Mouse (Mus musculus): ENCODE data around the gene Ggt7.
"Not testable (repeated sequence)": the region's sequence is repeated elsewhere in the genome, so short reads cannot be mapped to it uniquely, and the experiment has no call there.

Ggt7 gene

GRCm38 (mm10) chr2:155517455-155518423, at the start of gene Ggt7, which contains the start of gene Acss2:
Gene Ggt7 (minus strand): TSS chr2:155518237.
Gene Acss2 (plus strand): TSS chr2:155517948.
- peak; percentile 97 to 99 for DNase-seq

- DNase-seq: no peak
These were observed 49.7 kb upstream of the Ggt7 start for GRCm38 (mm10) chr2:155567751-155568150.

GRCm38 (mm10) chr2:155562934-155563333, 44.9 kb upstream of the Ggt7 start:
- no peak for DNase-seq

GRCm38 (mm10) chr2:155562209-155562608, 44.2 kb upstream of the Ggt7 start:
- DNase-seq: no peak

DNA sequence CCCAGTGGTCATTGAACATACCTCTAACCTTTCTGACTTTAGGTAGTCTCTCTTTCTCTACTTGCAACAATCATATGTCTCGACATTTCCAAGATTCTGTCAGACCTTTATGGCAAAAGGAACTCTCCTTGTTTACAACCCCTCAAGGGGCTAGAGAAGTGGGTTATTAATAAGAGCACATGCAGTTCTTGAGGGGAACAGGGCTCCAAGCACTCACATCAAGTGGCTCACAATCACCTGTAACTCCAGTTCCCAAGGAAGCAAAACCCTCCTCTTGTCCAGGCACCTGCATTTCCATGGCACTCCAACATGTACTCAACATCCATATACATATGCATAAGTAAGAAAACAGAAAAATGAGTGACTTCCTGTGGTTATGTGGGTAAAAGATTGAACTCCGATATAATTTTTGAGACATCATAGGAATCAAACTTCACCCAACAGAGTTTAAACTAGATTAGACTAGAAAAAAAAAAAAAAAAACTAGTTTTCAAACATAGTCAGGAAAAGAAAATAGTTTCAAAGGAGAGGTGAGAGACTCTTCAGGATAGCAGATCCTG, 36.5 kb upstream of the Ggt7 start:
- no peak for DNase-seq

GRCm38 (mm10) chr2:155552949-155553354, 34.9 kb upstream of the Ggt7 start:
- no peak for DNase-seq

DNA sequence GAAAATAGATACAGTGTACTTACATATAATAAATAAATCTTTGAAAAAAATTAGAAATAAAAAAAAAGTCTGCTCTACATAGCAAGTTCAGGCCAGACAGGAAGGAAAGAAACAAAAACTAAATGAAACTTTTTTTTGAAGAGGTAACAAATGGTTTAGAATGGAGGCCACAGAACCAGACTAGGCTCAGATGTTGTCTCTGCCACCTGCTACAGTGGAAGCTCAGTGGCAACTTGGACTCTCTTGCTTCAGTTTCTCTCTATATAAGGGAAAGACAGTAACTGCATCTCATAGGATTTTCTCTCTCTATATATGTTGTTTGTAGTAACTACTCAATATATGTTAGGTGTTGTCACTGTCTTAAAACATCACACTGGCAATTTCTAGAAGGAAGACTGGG, 34.3 kb upstream of the Ggt7 start:
- no peak for DNase-seq

GRCm38 (mm10) chr2:155546955-155547354, 28.9 kb upstream of the Ggt7 start:
- no peak for DNase-seq

- DNase-seq: no peak
These were observed 22.9 kb upstream of the Ggt7 start for GRCm38 (mm10) chr2:155540822-155541458.

DNA sequence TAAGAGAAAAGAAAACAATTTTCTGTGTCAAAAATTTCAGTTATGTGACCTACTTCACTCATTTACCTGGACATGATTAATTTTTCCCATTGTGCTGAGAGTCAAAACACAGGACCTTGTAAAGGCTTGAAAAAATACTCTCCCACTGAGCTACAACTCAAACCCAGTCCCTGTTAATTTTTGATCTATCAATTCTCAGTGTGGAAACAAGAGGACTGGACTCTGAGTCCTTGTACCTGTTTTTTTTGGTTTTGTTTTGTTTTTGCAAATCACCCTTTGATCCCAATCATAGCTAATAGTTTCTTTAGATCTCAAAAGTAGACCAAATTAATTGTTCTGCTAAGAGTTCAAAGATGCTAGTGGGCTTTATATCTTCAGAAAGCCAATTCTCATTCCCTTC, 21.7 kb upstream of the Ggt7 start:
- no peak for DNase-seq

DNA sequence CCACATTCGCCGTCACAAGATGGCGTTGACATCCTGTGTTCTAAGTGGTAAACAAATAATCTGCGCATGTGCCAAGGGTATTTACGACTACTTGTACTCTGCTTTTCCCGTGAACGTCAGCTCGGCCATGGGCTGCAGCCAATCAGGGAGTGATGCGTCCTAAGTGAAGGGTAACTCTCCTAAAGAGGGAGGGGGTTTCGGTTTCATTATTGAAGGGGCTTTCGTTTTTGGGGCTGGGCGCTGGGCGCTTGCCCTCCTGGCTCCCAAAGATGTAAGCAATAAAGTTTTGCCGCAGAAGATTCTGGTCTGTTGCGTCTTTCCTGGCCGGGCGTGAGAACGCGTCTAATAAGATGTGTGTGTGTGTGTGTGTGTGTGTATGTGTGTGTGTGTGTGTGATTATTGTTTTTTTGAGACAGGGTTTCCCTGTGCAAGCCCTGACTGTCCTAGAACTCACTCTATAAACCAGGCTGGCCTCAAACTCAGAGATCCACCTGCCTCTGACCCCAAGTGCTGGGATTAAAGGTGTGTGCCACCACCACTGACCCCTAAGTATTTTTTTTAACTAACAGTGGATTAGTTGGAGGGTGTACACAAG, 20.5 kb upstream of the Ggt7 start:
- not testable (repeated sequence) for DNase-seq

DNA sequence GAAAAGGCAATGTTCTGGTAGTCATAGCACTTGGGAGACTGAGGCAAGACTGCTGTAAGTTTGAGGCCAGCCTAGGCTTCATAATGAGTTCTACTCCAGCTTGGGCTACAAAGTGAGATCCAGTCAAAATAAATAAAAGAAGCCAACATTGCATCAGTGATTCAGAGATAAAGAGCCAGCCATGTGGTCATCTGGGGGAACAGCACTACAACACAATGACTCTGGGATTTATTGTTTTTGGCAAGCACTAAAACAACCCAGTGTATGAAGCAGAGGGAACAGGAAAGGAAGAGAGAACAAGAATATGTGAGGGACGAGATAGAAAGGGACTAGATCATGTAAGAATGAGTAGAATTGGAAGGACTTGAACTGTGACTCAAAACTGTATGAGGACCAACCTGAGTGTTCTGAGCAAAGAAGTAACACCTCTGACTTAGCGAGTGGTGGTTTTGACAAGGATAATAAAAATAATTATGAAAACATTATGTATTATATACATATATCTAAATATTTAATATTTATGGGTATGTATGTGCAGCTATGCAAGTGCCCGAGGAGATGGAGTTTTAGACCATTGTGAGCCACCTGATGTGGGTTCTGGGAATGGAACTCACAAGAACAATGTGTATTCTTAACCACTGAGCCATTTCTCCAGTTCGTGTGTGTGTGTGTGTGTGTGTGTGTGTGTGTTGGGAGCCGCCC, 19.9 kb upstream of the Ggt7 start:
- no peak for DNase-seq

GRCm38 (mm10) chr2:155536292-155536691, 18.3 kb upstream of the Ggt7 start:
- DNase-seq: no peak

DNA sequence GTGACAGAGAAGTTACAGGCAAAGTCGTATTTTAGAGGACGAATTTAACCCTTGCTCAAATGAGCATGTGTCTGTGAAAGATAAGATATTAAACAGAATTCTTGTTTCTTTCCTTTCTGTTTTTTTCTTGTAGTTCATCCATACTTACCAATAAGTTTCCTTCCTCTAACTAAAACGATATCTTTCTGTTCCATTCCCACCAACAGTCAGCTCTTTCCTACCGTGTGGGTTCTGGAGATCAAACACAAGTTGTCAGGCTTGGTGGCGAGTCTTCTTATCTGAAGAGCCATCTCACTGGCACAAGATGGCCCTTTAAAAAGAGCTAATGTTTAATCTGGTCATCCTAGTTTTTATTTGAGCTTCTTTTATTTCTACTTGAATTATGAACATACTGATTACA, 9.3 kb upstream of the Ggt7 start:
- DNase-seq: no peak

GRCm38 (mm10) chr2:155524378-155524777, 6.3 kb upstream of the Ggt7 start:
- DNase-seq: no peak

- no peak for DNase-seq
These were observed 5.7 kb upstream of the Ggt7 start for GRCm38 (mm10) chr2:155523706-155524105.

GRCm38 (mm10) chr2:155518531-155519270, 664 bp upstream of the Ggt7 start:
- DNase-seq: no peak

- DNase-seq: peak in 1 of 2 experiments; percentile 54
These were observed 2.1 kb downstream of the Ggt7 start for GRCm38 (mm10) chr2:155515941-155516340.

GRCm38 (mm10) chr2:155514666-155515065, 3.4 kb downstream of the Ggt7 start:
- peak; percentile 69 to 82 for DNase-seq

- DNase-seq: no peak
These were observed 4.5 kb downstream of the Ggt7 start for GRCm38 (mm10) chr2:155513543-155513942.

DNA sequence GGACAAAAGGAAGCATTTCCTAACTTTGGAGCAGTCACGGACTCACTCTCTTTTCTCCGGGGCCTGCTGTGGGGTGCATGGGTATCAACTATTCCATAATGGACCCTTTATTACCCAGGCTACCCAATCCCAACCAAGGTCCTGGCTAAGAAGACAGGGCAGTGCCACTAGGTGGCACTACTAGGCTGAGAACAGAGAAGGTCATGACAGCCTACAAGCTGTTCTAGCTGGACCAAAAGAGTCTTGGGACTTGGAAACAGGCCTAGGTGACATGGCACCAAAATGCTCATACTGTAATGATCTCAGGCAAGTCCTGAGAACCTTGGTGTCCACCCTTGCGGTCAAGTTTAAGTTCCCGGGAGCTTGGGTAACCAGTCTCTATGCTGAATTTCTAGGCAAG, 5.6 kb downstream of the Ggt7 start:
- peak; percentile 21 to 66 for DNase-seq
